Mouse (Mus musculus) right cerebral cortex, adult 18-20 months (tissue): Measurements from ENCODE around the gene Pabpn1.
A peak's percentile ranks its signal among the peaks of the same experiment; 100 is the strongest.

Experiments
- DNase-seq: peaks from one replicate; pipeline ENCODE4 v3.0.0; 2022; ENCODE audit warnings: mixed read lengths

Gene Pabpn1

DNA sequence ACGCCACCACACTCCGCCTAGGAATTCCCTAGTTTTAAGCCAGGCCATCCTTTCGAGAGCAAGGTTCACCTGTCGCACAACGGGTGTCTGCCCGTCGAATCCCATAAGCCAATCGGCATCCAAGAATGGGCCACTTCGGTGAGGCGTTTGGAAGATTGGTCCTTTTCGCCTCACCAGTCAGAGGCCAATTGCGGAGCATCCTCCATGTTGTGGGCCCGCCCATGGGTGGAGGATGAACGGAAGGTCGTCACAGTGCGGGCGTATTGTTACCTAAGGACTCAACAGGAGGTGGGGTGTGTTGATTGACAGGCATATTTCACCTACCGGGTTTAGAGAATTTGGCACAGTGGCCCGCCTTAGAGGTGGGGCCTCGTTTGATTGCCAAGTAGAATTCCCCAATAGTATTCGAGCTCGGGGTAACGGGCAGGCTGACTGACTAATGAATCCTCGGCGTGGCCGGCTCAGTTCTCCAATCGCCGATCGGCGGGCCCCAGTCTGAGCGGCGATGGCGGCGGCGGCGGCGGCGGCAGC lies 1.4 kb downstream of the Pabpn1 start:
- peak; percentile 99 for DNase-seq

DNA sequence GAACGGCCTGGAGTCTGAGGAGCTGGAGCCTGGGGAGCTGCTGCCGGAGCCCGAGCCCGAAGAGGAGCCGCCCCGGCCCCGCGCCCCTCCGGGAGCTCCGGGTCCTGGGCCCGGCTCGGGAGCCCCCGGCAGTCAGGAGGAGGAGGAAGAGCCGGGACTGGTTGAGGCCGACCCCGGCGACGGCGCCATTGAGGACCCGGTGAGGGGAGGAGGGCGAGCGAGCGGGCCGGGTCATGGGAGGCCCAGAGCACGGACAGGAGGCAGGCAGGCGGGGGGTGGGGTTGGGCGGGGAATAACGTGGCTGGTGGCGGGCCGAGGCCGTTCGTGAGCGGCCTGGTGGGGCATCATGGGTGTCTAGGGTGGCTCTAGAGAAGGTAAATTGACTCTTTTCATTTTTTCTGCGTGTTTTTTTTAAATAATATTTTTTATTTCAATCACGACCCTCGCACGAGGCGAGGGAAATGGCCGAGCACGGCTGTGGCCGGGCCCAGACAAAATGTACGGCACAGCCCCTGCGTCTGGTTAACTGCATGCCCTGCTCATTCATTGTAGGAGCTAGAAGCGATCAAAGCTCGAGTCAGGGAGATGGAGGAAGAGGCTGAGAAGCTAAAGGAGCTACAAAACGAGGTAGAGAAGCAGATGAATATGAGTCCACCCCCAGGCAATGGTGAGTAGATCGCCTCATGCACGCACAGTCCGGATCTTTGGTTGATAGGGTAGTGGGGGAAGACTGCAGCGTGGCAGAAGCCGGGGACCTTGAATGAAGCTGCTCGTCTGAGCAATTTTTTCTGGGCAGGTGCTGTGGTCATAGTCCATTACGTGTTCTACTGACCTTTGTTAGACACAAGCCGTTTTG lies 2.2 kb downstream of the Pabpn1 start:
- peak; percentile 61 for DNase-seq

DNA sequence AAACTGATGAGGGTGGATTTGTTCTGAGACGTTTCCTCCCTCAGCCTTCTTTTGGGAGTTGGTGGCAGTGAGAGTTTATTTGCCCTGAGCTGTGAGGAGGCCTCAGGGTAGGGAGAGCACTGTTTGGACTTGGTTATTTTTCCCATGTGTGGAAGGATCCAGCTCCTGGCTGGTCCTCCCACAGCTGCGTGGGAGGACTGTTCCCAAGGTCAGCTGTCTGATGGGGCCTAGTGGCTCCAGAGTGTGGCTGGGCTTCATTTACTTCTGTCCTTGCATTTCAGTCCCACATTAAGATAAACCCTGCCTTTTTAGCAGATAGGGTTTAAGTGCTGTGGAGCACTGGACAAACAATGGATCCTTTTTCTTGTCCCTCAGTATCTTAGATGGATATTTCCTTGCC lies 5.1 kb downstream of the Pabpn1 start:
- DNase-seq, result no peak

DNA sequence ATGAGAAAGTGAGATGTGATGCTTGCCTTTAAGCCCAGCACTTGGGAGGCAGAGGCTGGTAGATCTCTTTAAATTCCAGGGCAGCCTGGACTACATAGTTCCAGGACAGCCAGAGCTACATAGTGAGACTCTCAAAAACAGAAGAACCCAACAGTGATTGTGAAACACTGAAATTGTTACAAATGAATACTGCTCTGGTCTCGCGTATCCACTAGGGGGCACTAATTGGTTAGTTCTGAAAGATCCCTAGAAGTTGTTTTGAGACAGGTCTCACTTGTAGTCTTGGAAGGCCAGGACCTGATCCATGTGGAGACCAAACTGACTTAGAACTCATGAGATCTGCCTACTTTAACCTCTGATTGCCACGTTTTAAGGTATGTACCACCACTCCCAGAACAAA lies 8.1 kb downstream of the Pabpn1 start:
- DNase-seq, result peak; percentile 79

DNA sequence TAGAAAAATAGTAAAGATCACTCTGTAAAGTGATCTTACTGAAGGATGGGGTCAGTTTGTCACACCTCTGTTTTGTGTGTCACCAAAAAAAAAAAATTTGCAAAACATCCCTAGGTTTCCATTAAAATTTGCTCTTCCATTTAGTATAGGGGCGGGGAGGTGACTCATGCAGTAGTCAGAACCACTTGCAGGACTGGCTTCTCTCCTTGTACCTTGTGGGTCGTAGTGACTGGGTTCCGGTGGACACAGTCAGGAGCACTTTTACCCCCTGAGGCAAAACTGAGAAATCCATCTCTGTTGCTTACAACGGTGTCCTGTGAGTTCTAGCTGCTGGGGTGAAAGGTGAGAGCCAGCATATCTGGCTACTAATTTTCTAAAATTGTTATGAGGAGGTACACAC lies 11.3 kb downstream of the Pabpn1 start:
- DNase-seq, result no peak

DNA sequence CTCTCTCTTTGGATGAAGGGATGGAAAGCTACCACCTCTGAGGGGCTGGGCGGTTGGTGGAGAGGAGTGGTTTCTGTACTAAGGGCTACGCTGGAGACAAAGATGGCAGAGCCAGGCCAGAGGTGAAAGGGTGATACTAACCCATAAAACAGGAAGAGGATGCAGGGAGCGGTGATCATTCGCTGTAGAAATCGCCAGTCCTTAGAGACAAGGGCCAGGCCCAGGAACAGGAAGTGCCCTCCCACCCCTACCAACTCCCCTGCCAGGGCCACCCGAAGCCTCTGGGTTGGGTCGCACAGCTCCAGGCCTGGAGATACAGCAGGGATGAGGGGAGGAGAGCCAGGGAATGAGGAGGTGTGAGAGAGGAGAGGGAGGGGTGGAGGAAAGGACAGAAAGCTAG lies 16.4 kb downstream of the Pabpn1 start:
- DNase-seq, result no peak

DNA sequence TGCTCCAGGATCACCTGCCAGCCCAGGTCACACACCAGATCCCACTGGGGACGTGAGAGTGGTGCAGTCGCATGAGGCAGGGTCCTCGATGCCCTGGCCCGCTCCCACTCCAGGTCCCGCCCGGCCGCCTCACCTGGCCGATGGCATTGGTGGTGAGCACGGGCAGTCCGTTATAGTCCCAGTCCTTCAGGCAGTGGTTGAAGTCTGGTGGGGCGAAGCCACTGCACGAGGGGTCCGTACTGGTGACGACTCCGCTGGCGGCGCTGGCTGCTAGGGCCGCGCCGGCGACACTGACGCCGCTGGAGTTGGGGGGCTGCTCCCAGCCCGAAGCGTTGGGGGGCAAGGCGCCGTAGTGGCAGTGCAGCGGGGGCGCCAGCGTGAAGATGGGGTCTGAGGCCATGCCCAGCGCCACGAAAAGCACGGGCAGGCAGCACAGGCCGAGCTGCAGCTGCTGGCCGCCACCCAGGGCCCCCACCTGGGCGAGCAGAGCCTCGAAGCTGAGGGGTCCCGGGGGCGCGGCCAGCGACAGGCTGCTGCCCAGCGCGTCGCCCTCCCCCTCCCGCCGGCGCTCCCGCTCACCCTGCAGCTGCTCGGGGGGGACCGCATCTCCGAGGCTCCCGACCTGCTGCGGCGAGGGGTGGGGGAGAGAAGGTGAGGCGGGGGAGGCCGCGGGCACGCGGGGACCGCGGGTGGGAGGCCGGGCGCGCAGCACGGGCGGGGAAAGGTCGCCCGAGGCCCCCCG lies 20.0 kb downstream of the Pabpn1 start:
- peak; percentile 39 for DNase-seq

DNA sequence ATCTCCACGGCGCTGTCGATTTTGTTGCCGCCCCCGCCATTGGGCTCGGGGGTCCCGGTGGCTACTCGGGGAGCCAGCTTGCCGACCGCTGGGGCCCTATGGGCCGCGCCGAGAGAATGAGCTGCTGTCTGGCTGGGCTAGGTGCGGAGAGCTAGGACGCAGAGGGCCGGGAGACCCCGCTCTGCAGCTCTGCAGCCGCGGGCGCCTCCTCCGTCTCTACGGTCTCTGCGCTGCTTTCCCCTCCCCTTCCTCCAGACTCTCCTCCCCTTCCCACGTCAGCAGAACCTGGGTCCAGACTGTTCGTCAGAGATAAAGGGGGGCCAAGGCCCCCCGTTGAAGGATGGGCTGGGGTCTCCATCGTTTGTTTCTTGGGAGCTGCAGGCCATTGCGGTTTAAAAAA lies 20.6 kb downstream of the Pabpn1 start, which contains the start of gene Slc22a17:
Gene Slc22a17, minus strand, starts transcription at position 247 of the 400 bp plus-strand sequence.
- DNase-seq, result peak; percentile 83

DNA sequence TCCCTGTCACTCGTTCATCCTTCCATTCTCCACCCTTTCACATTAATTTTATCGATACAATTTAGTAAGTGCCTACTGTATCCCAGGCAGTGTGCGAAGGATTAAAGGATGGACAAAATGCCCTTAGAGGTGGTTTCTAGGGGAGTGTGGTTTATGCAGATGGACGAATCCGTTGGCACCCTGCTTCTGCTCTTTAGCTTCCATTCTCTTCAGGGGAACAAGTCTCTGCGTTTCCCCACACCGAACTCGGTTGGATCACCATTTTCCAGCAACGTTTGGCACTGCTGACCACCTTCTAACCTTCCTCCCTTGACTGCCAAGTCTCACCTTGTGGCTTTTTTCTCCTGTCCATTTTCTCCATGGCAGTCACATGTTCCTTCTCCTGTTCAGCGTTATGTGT lies 21.0 kb downstream of the Pabpn1 start:
- DNase-seq, result no peak

DNA sequence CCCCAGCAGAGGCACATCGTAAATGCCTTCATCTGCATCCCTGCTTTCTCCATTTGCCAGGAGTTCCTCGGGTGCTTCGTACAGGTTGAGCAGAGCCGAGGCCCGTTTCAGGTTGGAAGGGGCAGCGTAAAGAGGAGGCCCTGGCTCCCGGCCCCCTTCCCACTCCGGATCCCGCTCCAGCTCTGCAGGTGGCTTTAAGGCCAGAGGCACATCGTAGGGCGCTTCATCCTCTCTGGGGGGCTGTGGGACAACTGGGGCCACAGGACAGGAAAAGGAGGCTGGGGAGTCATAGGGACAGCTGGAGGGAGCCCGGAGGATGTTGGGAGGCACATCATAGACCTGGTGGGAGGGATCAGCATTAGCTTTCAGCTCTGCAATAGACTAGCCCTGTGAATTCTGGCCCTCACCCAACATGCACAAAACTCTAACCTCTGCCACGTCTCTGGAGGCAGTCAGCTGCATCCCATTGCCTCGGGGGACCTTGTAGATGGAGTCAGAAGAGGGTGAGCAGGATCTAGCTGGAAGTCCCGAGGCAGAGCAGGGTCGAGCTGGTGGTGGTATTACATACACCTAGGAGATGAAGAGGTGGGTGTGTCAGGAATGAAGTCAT lies 27.9 kb downstream of the Pabpn1 start:
- DNase-seq, result no peak

DNA sequence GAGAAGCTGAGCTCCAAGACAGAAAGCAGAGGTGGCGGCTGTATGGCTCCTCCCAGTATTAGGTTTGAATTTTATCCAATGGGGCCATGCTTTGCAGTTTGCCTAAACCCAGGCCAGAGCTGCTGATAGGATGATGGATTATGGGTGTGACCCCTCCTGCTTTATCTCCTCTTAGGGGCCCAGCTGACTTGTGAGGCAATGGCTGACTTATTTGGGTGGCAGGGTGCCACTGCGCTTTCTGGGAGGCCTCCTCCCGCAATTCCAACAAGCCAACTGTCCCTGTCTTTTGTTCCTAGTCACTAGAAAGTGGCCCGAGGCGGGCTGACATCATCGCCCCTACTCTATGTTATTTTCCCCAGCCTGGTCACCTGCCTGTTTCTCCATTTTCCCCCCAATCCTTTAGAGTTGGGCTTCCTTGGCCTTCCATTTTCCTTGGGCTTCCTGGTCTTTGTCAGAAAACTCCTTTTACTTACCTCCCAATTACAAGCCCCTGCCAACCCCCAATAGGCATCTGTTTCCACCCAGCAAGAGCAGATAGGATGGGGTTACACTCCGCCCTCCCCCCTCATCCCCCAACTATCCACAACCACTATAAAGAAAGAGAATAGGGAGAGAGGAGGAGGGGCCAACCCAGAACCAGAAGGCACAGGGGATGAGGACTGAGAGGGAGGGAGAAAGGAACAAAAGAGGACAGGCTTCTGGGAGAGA lies 32.5 kb downstream of the Pabpn1 start:
- DNase-seq, result no peak

DNA sequence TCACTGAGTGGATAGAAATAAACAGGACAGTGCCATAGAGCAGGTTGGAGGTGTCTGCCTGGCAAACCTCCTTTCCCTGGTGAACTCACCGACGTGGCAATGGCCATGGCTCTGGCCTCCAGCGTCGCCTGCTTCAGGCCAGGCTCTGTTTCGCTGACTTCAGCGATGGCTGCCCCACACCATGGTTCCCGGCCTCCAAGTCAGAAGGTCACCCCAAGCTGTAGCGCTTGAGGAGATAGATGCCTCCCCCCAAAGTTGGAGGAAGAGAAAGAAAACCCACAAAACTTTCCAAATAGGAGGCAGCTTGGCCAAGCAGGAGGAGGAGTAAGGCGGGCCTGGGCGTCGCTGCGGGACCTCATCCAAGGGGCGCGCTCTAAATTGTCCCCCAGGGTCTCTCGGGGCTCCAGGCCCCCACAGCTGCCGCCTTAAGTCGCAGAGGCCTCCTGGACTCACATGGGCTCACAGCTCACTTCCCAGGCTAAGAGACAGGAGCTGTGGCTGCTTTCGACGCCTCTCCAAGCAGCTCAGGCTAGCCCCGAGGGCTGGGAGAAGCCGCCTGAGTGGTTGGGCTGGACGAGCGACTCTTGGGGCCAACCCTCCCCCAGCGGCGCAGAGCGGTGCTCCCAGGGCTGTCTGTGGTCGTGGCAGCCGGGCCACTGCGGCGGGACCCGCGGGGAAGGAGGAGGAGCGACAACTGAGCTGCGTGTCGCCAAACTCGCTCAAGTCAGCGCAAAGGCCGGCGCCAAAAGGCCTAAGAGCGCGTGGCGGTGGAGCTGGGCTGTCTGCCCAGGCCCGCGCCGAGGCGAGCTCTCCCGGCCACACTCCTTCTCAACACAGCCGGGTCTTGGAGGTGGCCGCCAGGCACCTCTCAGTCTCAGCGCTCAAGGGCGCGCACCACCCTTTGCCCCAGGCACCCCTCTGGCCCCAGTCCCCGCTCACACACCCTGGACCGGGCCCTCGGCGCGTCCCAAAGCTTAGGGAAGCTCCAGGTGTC lies 33.3 kb downstream of the Pabpn1 start, which contains the start of gene Efs:
Gene Efs, minus strand, starts transcription at position 778 of the 994 bp plus-strand sequence.
- peak; percentile 46 for DNase-seq

DNA sequence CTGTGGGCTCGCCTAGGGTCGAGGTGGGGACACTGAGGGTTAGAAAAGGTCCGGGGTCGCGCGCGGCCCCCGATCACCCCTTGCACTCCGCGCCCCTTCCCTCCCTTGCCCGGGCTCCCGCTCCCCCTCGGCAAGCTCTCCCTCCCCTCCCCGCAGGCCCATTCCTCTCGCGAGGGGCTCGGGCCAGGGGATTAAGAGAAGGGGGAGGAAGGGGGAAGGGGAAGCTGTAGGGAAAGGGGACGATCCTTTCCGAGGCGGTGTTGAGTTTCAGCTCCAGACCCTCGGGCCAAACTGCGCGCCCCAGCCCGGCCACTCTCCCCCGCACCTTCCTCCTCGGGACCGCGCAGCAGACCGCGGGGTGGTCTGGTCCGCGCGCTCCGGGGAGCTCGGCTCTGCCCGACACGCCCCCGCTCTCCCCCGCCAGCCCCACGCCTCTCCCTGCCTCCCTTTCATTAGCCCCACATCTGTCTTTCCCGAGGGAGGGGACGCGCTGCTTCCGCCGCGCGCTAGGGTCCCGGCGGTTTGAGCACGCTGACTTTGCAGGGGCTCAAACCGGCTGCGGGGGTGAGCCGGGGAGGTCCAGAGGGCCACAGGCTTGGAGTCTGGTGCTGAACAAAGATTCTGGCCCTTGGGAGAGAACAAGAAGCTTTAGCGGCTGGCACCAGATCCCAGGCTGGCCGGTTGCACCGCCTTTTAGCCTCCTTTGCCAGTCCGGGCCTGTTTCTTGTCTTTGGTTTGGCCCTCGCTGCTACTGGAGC lies 34.3 kb downstream of the Pabpn1 start:
- DNase-seq, result peak; percentile 30

DNA sequence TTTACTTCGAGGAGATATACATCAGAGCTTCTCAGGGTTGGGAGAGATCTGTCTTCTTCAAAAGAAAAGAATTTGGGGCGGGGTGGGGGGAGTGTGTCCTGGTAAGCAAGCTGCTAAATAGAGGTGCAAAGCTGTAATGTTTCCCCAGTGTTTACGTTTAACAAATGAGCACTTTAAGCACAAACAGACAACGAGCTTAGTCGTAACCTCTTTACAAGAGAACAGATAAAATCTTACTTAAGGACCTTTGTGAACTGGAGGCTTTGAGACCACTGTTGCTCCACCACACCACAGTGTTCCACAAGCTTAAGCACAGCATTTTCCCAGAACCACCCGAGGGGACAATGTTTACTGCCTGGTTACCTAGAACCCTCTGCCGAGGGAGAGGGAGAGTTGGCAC lies 35.0 kb downstream of the Pabpn1 start:
- no peak for DNase-seq

DNA sequence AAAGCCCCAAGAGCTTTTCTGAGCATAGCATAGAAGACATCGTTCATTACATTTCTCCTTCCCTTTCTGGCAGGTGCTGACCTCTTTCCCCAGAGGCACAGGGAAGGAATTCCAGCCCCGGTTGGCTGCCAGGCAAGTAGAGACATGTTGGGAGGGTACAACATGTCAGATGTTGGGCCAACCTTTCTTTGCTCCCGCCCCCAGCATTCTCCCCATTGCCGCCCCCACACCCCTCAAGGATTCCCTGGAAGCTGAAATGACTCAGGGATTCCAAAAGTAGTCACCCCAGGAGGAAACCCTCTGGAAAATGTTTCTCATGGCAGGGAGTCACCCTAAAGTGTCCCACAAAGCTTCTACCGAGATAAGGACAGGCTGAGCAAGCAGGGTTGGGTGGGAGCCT lies 37.5 kb downstream of the Pabpn1 start:
- DNase-seq, result no peak

DNA sequence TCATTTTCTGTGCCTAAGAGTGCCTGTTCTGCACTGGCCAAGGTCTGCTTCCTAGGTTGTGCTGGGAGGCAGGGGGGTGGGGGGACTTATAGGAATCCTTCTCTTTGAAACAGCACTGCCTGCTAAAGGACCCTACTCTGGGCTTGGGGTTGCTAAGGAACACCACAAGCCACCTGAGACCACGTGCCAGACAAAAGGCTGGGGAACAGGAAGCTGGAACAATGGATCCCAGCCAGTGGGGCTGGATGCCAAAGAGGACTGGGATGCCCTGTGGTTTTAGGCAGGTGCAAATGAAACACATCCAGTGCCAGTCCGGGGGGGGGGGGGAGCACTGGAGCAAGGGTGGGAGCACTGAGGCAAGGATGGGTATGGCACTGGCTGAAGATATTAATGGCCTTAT lies 38.1 kb downstream of the Pabpn1 start:
- no peak for DNase-seq

DNA sequence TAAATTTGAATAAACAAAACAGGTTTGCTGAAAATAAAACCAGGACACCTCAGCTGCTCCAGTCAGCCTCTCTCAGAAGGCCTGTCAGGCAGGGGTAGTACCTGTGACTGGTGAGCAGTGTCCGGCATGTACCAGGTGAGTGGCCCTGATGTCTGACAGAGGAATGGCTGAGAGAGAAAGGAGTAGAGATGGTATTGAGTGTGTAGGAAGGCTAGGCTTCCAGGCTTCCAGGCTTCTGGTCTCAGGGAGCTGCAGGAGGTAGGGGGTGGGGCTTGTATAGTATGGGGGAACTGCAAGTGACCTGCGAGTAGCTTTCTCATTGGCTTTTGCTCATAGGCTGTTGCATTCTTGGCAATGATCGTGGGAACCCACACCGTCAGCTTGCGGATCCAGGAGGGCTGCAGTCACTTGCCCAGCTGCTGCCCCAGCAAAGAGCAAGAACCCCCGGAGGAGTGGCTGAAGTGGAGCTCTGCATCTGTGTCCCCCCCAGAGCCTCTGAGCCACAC lies 40.4 kb downstream of the Pabpn1 start, which contains the start of gene Il25:
Gene Il25, plus strand, starts transcription at position 51 of the 506 bp plus-strand sequence.
- DNase-seq, result no peak

DNA sequence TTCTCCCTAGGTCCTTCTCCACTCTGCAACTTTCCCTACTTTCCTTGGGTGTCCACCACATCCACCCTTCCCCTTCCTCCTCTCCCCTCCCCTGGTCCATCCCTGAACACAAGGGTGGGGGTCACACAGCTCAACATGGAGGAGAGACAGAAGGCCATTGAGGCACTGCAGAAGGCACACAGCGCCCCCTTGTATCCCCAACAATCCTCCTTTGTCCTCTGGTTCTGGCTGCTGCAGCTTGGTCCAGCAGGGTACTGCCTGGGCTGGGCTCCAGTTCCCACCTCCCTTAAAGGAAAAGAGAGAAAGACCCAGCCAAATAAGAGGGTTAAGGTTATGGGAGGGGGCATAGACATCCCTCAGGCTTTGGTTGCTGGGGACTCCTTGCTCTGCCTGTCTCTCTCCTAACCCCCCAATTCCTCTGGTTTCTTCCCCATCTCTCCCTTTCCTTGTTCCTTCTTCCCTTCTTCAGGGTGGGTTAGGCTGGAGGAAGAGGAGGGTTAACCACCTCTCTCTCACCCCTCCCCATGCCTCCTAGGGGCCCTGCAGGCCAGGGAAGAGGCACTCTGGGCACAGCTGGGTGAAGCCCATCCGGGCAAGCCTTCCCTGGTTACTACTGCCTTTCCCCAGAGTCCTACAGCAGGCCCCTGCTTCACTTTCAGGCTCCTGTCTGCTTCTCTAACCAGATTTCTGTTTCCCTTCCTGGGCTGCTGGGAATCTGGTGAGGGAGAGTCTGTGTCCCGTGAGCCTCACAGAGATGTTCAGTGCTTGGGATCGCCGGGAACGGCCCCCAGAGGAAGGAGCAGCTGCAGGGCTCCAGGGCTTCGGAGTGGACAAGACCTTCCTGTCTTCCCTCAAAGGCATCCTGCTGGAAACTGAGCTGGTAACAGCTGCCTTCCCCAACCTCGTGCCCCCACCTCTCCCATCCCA lies 43.9 kb downstream of the Pabpn1 start, which contains the start of gene Cmtm5:
Gene Cmtm5, plus strand, starts transcription at position 358 of the 927 bp plus-strand sequence.
- peak; percentile 80 for DNase-seq

DNA sequence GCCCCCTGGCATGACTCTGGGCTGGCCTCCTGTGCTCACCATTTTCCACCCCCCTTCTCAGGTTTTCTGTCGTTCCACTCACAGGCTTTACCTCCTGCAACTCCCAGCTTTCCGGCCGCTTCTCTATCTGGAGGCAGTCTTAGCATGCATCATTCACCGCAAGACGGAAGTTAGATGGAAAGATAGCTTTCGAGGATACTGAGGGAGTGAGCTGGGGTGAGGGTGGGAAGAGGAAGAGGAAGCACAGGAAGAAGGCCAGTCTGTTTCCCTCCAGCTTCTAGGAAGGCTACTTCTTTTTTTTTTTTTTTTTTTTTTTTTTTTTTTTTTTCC lies 44.5 kb downstream of the Pabpn1 start:
- DNase-seq, result no peak
